Mouse (Mus musculus): ENCODE measurements around the gene Acsl6.
"Not testable (repeated sequence)": the region's sequence is repeated elsewhere in the genome, so short reads cannot be mapped to it uniquely, and the experiment has no call there.

Gene Acsl6

DNA sequence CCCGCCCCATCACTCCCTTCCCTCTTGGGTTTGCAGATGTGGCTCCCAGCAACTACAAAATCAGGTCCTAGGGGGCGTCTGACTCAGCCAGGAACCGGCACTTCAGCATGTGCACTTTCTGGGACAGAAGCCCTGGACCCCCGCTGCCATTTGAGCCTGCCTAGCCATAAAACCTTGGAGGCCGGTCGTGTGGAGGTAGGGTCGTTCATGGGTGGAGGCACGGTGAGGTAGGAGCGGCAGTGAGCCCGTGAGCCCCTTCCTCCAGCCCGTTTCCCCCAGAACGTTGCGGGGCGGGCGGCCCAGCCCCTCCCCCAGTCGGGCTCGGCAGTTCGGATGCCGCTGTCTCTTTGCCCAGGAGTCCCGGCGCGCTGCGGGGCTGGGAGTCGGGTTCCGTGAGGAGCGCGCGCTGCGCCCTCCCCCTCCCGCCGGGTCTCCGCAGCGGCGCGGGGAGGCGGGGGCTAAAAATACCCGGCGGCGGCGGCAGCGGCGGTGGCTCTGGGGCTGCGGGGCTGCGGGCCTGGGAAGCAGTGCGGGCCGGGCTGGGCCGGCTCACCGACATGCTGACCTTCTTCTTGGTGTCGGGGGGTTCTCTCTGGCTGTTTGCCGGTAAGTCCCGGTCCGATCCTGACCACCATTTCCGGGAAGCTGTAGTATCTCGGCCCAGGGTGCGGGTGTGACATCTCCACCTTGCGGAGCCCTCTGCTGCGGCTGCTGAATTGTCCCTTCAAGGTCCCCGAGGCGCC, at the start of gene Acsl6:
Gene Acsl6 (plus strand): TSS at position 71 of the 743 bp plus-strand sequence.
- DNase-seq (ENCODE audit: low spot score in 2 of 2), result no peak

DNA sequence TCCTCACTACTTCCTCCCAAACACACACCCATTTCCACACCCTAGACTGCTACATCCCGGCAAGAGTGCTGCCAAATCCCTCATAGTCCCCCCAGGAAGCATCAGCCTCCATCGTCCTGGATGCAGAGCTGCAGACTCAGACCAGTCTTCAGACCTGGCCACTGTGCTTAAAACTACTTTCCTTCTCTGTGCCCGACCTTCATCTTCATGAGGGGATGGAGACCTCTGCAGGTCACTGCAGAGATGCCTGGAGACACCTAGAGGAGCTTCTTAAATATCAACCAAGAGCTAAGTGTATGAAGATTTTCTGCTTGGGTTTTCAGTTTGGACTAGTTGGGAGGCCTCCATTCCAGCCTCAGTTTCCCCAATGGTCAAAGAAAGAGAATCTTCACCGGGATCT, 49.5 kb upstream of the Acsl6 start:
- peak; percentile 10 to 20 for DNase-seq (ENCODE audit: low spot score in 2 of 2)

DNA sequence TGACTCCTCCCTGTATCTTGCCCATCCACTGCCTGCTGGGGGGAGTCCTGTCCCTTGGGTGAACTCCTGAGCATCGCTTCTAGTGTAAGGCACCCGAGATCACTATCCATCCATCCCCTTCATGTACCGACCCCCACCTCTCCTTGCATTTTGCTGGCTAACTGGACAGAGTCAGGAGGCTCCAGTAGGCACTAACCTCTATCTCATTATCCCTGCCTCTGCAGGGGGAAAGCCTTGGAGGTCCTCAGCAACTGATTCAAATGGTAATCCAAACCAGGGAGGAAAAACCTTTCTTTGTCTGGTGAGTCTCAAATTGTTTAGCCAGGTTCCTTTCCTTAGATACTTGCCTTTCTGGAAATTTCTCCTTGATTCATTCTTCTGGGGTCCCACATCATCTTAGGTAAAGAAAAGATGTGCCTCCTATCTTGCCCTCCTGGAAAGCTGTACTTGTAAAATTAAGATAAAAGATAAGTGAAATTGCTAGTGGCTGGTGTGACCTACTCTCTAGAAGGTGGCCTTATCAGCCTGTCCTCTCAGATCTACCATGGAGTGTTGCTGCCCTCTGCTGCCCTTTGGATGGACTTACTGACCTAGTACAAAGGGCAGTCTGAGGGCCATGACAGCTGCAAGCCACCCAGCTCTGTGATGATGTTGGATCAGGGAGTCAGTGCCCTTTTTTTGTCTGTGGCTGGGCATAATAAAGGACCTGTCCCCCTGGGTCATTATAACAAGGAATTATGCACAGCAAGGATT, 46.8 kb upstream of the Acsl6 start:
- DNase-seq (ENCODE audit: low spot score in 2 of 2), result peak; percentile 63 to 71

DNA sequence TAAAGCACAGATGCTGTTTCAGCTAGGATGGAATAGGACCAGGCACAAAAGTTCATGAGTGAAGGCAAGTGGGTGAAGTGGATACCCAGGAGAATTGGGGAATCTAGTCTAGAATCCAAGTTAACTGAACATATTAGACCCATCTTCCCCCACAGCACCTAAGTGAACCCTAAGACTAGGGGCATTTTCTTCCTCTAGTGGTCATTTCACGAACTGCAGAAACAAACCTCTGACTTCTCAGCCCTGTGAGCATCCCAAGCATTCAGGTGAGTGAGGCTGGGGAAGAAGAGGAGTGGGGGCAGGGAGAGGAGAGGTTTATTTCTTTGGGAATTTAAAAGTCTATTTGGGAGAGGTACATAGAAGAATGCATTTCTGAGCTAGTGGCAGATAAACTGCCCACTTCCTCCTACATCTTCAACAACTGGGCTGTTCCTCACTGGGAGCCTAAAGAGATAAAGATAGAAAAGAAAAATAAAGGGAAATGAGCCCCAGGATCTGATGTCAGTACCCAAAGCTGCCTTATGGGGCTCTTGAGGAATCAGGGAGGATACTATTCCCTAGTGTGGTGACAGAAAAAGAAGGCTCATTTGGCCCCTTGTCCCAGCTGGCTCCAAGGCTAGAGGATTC, 40.1 kb upstream of the Acsl6 start:
- DNase-seq (ENCODE audit: low spot score in 2 of 2), result no peak

DNA sequence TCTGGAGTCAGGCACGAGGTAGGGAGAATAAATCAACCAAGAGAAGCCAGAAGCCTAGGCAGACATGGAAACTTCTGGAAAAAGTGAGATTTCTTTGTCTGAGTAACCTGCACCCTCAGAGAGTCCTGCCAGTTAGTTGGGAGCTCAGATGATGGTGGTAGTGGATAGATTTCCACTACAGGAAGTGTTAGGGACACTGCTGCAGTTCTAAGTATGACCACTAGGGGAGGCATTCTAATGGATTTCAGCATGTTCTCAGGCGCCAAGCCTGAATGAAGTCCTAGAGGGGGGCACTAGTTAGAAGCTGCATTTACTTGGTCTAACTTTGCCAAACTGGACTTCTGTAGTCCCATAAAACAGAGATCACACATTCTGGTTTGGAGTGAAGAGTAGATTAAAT, 39.1 kb upstream of the Acsl6 start:
- peak; percentile 7 to 28 for DNase-seq (ENCODE audit: low spot score in 2 of 2)

DNA sequence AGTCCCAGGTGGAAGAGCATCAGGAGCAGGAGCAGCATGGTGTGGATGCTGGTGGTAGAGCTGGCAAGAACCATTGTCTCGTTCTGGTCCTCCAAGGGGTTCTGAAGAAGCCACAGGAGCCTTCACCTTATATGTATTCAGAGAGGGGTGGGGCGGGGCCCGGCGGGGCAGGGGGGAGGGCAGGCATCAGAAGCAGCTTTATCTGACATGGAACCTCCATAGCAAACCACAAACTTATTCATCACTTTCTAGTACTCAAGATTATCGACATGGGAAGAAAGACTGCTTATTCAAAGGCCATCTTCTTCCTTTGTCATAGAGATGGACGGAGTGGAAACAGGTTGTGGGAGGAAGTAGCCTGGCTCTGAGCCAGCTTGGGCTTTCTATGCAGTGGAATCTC, 36.4 kb upstream of the Acsl6 start, which contains the start of gene Il3:
Gene Il3 (minus strand): TSS at position 101 of the 400 bp plus-strand sequence.
- DNase-seq (ENCODE audit: low spot score in 2 of 2), result no peak

DNA sequence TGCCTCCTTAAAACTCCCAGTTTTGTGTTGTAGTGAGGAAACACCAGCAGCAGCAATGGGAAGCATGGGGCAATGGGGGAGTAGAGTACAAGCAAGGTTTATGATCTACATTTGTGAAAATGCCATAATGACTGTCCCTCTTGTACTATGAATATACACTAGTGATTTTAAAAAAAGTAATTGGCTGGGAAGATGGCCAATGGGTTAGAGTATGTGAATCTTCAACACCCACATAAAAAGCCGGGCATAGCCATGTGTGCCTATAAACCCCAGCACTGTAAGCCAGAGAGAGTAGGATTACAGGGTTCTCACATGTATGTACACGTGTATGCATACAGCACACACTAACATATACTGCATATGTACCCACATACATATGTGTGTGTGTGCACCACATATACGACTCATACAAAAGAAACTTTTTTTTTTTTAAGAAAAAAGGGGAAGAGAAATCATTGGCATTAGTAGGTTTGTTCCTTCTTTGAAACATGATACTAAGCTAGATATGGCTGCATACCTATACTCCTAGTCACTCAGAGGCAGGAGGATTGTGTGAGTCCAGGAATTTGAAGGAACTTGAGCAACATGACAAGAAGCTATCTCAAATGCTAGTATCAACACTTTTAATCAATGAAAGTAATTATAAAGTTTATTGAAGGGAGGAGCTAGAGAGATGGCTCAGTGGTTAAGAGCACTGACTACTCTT, 34.3 kb upstream of the Acsl6 start:
- no peak for DNase-seq (ENCODE audit: low spot score in 2 of 2)

DNA sequence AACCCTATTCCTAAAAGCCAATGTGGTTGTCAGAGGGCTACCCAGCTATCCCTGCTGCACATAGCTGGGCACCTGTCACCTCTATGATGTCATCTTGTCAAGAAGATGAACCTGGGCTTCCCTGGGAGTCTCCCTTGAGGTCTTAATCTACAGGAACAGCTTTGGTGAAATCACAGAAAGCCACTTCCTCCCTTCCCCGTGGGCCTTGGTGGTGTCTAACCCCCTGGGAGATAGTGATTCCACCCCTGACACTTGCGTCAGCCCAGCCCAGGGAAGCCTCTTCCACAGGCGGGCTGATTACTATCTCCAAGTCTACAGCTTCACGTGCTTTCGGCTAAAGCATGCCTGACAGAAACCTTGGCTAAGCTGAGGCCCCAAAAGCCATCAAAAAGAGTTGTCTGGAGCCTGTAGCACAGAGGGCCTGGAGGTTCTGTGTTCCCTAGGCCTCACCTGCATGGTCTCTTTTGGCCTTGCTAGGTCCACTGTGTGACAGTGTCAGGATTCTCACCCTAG, 32.1 kb upstream of the Acsl6 start:
- no peak for DNase-seq (ENCODE audit: low spot score in 2 of 2)

DNA sequence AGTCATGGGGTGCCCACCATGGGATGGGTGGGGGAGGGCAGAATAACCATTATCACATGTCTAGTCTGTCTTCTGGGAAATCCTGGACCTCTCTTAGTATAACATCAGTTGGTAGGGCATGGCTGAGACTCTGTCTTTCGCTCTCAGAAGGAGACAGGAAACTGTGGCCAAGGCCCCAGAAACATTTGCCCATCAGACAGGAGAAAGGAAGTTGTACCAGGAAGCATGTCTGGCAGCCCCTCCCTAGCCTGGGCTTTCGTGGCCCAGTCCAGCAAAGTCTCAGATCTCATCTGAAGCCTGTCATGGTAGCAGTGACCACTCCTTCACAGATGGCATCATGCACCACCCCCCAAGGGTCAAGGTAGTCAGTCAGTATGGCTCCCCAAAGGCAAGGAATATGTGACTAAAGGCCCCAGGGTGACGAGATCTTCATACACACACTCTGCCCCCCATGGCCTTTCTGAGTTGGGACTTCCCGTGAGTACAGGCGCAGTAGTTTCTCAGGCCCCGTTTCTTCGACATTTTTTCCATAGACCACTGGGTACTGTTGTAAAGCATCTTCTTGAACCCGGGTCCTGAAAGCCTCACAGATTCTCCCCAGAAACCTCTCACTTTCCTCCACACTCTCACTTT, 15.7 kb upstream of the Acsl6 start:
- no peak for DNase-seq (ENCODE audit: low spot score in 2 of 2)

DNA sequence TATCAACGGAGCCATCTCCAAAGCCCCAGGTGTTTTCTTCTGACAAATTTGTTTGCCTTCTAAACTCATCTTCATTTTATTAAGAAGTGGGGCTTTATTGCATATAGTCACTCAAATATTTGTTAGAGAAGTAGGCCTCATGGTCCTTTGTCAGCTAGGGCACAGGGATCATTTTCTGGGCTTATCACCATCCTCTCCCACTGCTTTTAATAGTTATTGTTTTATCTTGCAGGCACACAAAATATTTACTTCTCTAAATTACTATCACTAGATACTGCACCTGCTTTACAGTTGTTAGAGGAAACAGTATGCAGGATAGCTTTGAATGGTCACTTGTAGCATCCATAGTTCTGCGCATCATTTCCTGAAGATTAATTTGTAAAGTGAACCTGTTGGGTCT, 11.4 kb upstream of the Acsl6 start:
- no peak for DNase-seq (ENCODE audit: low spot score in 2 of 2)

DNA sequence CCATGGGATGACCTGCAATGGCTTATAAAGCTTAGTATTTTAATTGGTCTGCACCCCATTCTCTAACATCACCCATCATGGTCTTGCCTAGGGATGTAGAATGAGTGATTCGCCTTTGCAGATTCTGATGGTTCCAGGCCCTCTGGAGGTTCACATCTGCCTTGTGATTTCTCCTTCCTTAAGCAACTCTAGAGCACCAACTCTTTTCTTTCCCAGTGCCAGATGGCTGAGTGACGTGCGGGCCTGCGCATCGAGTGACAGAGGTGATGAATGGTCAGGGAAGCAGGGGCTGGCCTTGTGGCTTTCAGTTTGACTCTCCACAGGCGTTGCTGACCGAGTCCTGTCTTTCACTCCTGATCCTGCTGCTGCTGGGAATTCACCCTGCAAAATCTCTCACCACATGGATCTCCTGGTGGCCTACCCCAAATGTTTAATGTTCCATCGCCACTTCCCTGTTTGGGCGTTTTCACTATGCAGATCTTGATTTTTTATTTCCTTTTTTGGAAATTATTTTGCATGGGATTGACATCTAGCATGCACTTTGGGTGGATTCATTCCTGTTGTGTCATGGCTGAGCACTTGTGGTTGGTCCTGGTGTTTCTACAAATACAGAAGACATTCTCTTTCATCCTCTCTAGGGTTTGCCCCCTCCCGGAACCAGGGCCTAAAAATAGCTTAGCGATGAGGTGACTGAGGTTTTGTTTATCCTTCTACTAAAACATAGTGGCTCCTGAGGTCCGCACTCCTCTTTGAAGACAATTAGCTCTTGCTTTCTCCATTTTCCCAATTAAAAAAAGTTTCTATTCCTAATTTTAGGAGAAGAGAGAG, 9.4 kb upstream of the Acsl6 start:
- no peak for DNase-seq (ENCODE audit: low spot score in 2 of 2)

DNA sequence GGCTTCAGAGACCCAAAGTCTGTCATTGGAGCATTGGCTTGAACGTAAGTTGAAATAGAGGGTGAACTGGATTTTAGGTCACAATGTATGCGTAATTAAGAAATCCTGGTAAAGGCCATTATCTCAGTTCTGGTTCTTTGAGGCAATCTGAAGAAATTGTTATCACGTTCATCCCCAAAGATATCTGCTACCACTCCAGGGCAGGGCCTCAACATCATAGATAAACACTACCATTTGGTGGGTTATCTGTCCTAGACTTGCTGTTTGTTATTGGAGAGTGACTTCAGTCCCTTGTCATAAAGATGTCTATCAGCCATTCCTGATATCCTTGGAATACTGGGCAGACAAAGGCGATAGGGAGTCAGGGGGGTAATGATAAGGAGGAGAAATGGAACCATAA, 7.6 kb upstream of the Acsl6 start:
- DNase-seq (ENCODE audit: low spot score in 2 of 2), result no peak

DNA sequence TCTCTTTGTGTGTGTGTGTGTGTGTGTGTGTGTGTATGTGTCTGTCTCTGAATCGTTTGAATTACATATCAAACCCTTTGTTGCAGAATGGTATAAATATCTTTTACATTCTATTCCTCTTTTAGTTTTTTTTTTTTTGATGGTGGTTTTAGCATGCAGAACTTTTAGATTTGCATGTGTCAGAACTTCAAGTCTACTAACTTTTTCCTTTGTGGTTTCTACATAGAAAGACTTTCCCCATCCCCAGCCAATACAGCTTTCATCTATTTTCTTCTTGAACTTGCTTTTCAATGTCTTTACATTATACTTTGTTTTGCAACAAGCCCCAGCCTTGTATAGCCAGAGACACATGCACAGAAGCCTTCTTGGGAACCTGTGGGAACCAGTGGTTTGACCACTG, 6.9 kb upstream of the Acsl6 start:
- DNase-seq (ENCODE audit: low spot score in 2 of 2), result no peak

DNA sequence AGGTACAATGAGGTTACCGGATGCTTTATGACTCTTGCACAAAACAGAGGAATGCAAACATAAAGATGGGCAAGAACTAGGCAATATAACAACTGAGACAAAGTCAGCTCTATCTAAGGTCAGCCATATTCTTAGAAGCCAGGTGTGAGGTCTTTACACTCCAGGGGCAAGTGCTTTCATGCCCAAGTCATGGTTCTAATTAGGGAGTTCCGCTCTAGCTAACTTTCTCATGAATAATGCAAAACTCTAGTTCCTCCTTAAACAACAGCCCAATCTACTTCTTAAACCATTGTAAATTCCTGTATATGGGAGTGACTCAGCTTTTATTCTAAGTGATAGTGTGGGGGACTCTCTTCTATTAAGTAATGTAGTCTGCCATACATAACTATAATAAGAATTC, 6.1 kb upstream of the Acsl6 start:
- DNase-seq (ENCODE audit: low spot score in 2 of 2), result not testable (repeated sequence)

DNA sequence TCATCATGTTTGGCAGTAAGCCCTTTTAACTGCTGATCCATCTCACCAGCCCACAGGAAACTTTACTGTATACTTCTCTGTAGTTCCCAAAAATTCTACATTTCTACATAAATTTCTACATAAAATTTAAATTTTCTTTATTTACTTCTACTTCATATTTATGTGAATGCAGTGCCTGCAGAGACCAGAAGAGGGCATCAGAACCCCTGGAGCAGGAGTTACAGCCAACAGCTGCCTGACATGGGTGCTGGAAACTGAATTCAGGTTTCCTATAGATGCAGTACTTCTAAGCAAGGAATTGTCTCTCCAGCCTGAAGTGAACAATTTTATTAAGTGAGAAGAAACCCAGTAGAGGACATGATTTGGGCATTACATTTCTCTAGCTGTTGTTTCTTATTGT, 4.8 kb upstream of the Acsl6 start:
- no peak for DNase-seq (ENCODE audit: low spot score in 2 of 2)

DNA sequence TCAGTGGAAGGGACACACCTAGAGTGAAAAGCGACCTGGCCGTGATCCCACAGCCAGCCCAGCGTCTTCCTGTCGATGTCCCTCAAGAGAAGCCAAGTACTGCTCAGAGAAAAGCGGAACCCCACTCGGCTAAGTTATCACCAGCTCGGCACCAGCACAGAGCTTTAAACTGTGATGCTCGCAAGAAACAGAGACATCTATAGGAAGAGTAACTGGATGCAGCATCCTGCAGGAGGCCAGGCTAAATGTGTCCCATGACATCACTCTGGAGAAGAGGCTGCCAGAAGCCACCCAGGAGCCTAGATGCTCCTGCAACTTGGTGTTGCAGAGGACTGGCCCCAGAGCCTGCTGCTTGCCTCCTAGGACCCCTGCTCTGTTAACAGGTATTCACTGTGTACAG, 1.6 kb upstream of the Acsl6 start:
- DNase-seq (ENCODE audit: low spot score in 2 of 2), result no peak

DNA sequence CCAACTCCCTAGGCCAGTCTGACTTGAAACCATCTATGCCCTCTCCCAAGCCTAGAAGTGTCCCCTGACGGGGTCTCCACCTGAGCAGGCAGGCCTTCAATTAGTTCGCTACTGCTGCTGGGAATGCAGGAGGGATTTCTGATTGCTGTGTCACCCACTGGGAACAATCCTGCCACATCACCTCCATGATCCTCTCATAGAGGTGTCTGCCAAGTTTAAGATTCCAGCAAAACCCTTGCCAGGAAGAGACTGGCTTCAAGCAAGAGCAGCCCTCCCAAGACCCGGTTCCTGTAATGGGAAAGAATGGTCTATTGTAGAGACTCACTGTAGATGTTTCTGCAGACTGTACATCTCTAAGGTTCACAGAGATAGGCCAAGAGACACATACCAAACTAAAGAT, 992 bp upstream of the Acsl6 start:
- DNase-seq (ENCODE audit: low spot score in 2 of 2), result no peak

DNA sequence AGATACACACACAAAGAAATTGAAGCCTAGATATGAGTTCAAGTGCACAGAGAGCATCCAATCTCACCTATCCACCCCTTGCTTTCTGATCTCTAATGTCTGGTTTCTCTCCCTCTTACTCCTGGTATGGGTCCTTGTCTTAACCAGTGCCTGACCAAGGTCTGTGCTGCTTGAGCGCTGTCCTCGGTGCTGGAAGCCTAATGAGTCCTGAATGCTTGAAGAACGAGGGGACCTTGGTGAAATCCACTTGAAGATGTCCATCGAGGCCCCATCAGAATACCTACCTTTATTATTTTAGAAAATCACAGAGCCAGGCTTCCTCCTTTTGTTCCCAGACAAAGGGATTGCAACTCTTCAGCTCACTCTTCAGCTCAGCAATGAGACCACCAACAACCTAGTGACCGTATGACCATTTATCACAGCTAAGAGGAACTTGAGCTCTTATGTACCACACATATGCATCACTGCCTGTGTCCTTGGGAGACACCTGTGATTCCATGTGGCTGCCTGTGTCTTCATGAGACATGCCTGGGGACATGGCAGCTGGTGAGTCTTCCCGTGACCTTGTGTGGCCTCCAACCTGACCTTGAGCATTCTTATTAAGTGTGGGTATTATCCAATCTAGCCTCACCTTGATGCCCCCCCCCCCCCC, 396 bp upstream of the Acsl6 start:
- no peak for DNase-seq (ENCODE audit: low spot score in 2 of 2)

DNA sequence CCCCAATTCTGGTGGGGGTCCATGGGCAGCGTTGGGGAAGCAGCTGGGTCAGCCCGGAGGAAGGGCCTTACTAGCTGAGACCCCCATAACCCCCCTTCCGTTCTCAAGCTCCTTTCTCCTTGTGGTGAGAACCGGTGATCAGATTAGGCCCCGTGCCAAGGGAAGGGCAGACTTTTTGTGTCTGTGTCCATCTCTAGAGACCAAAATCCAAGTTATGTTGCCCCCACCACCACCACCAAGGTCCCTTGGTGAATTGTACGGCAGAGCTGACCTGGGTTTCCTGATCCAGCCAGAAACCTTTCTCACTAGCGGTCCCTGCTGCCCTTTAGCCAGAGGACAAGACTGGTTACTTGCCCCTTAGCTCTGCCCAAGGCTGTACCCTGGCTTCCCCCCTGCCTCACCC, 874 bp downstream of the Acsl6 start:
- DNase-seq (ENCODE audit: low spot score in 2 of 2), result no peak

DNA sequence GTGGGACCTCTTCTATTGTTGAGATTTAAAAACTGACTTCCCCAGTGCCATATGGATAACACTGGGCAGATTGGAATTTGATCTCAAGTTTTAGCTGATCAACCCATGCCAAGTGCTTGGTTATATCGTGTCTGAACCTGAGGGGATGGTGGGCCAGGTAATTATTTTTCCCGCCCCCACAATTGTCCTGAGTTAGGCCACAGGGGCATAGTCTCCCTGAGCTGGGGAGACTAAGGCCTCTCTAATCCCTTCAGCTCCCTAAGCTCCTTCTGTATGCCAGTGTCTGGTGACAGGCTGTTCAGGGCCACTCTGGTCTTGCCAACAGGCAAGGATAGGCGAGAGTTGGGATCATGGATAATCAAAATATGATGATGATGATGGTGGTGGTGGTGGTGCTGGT, 1.7 kb downstream of the Acsl6 start:
- DNase-seq (ENCODE audit: low spot score in 2 of 2), result no peak
